Mouse (Mus musculus) neural tube, embryonic 15.5 days (tissue): ENCODE measurements around the gene Chit1. TPM values are rescaled to one million over a fixed set of nuclear protein-coding genes. Genes with fewer than 3 reads are reported as not detected.

Experiments
- ATAC-seq: fragments of 200-750 bp; cut with Nextera tagmentation; 2 replicates; pipeline ENCODE4 v1.8.0; 2017; ENCODE audit warnings: mild to moderate bottlenecking, moderate TSS enrichment, moderate library complexity; ENCODE audit not compliant: low FRiP score
- H3K27ac ChIP-seq: fragments of 300-500 bp; sonication (generic); replicated peaks from 2 replicates; pipeline ENCODE4 v1.5.1; 2015; ENCODE audit warnings: mild to moderate bottlenecking, inconsistent platforms
- H3K27me3 ChIP-seq: fragments of 300-500 bp; sonication (generic); replicated peaks from 2 replicates; pipeline ENCODE4 v1.6.1; 2015; ENCODE audit warnings: inconsistent platforms
- H3K36me3 ChIP-seq: fragments of 300-500 bp; sonication (generic); 2 replicates; pipeline ENCODE4 v1.6.1; 2015; ENCODE audit warnings: inconsistent platforms
- H3K4me1 ChIP-seq: fragments of 300-500 bp; sonication (generic); 2 replicates; pipeline ENCODE4 v1.6.1; 2015; ENCODE audit warnings: inconsistent platforms
- H3K4me2 ChIP-seq: fragments of 300-500 bp; sonication (generic); 2 replicates; pipeline ENCODE4 v1.6.1; 2015; ENCODE audit warnings: inconsistent platforms, mild to moderate bottlenecking, moderate library complexity
- H3K4me3 ChIP-seq: fragments of 300-500 bp; sonication (generic); replicated peaks from 2 replicates; pipeline ENCODE4 v1.5.1; 2015; ENCODE audit warnings: mild to moderate bottlenecking, inconsistent platforms
- H3K9ac ChIP-seq: fragments of 300-500 bp; sonication (generic); replicated peaks from 2 replicates; pipeline ENCODE4 v1.6.1; 2015; ENCODE audit warnings: mild to moderate bottlenecking, inconsistent platforms
- H3K9me3 ChIP-seq: fragments of 300-500 bp; sonication (generic); replicated peaks from 2 replicates; pipeline ENCODE4 v1.6.1; 2016; ENCODE audit warnings: inconsistent platforms
- WGBS: fragments of 180-500 bp; shearing (Covaris S2); methylation state at CpG from one replicate; pipeline ENCODE4 v1.1.7; 2015; ENCODE audit warnings: mixed read lengths; 5-methylcytosine and 5-hydroxymethylcytosine counted together
- polyA plus RNA-seq: library from polyadenylated mRNA; unstranded; fragments of >200 nt; fragmentation: Nextera tagmentation; extraction: Ambion mirVana; gene quantifications from 2 replicates; pipeline ENCODE4 v1.2.1, GENCODE M21; 2015

Chit1 gene
- polyA plus RNA-seq, 1 experiment from 2014 or later: 0.87 TPM

GRCm38 (mm10) chr1:134095033-134095612, 15.9 kb upstream of the Chit1 start:
- no peak for ATAC-seq
- H3K27ac ChIP-seq: no peak overlapping the region
- WGBS: 68% methylated on average over 7 of the region's 7 CpGs

DNA sequence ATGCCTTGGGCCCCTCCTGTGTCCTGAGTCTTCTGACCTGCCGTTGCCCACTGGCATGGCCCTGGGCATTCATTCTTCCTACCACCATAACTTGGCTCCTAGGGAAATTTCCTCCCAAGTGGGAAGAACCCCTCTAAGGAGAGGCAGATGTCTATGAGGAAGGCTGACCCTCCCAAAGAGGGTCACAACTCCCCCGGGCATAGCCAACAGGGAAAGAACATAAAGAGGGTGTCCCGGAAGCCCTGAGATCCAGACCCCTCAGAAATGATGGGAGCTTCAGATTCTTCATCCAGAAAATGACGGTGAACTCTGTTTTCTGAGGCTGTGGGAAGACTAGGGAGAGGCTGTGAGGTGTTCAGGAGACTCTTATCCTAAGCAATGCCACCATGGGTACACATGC, 15.3 kb upstream of the Chit1 start:
- no peak for ATAC-seq
- Histone ChIP-seq H3K27ac (peak overlapping the region; percentile 60; the same call in 1 of the 2 replicates), H3K36me3 (no peaks in the 10 kb centered on the region), H3K9ac (no peak overlapping the region), H3K4me1 (peaks cover 56% of the 10 kb centered on the region), H3K9me3 (no peaks in the 10 kb centered on the region), H3K4me3 (no peak overlapping the region), H3K27me3 (no peaks in the 10 kb centered on the region), H3K4me2 (peak overlapping the region; percentile 5; the same call in 1 of the 2 replicates)
- 73% methylated on average over 4 of the region's 4 CpGs for WGBS

More at GRCm38 (mm10) chr1:134095033-134095612, 15.9 kb upstream of the Chit1 start:
- Histone ChIP-seq H3K9me3 (no peaks in the 10 kb centered on the region), H3K27me3 (no peaks in the 10 kb centered on the region), H3K9ac (no peak overlapping the region), H3K4me3 (no peak overlapping the region), H3K4me2 (no peak overlapping the region), H3K4me1 (peaks cover 56% of the 10 kb centered on the region), H3K36me3 (no peaks in the 10 kb centered on the region)

DNA sequence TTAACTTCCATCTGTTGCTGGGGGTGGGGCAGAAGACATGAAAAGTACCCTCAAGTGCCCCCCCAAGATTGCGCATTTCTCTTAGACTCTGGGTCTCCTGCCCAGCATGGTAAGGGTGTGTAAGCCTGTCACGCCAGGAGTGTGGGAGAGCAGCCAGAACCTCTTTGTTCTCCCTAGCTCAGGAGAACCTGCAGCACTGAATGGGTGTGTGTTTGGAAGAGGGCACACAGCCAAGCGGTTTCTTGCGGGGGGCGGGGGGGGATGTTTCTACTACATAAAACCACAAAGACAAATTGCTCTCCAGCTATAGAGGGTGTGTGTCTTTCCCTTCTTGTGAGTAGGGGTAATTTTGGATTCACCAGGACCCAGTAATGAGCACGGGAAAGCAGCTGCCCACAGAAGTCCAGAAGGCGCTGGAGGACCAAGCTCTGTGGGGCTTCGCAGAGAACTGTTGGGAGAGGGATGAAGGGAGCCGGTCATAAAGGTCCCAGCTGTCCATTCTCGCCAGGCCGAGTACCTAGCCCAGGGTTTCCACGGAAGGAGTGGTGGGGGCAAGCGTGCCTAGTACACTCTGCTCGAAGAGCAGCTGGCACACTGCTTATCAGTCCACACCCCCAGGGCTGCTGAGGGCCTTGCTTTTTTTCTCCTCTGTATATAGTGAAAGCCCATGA, 14.6 kb upstream of the Chit1 start:
- Histone ChIP-seq H3K27me3 (no peaks in the 10 kb centered on the region), H3K9ac (no peak overlapping the region), H3K4me2 (peak overlapping the region; percentile 5; the same call in 1 of the 2 replicates), H3K4me1 (peaks cover 56% of the 10 kb centered on the region), H3K36me3 (no peaks in the 10 kb centered on the region), H3K27ac (peak overlapping the region; percentile 78), H3K4me3 (no peak overlapping the region), H3K9me3 (no peaks in the 10 kb centered on the region)
- WGBS: 13% methylated on average over 14 of the region's 14 CpGs
- ATAC-seq: peak; percentile 48; the same call in 1 of the 2 replicates

GRCm38 (mm10) chr1:134097080-134097855, 13.8 kb upstream of the Chit1 start:
- ATAC-seq: no peak
- Histone ChIP-seq H3K9ac (no peak overlapping the region), H3K4me1 (peaks cover 55% of the 10 kb centered on the region), H3K4me2 (no peak overlapping the region), H3K9me3 (no peaks in the 10 kb centered on the region), H3K27me3 (no peaks in the 10 kb centered on the region), H3K4me3 (no peak overlapping the region), H3K36me3 (no peaks in the 10 kb centered on the region), H3K27ac (peak overlapping the region; percentile 78)
- 80% methylated on average over 7 of the region's 7 CpGs for WGBS

DNA sequence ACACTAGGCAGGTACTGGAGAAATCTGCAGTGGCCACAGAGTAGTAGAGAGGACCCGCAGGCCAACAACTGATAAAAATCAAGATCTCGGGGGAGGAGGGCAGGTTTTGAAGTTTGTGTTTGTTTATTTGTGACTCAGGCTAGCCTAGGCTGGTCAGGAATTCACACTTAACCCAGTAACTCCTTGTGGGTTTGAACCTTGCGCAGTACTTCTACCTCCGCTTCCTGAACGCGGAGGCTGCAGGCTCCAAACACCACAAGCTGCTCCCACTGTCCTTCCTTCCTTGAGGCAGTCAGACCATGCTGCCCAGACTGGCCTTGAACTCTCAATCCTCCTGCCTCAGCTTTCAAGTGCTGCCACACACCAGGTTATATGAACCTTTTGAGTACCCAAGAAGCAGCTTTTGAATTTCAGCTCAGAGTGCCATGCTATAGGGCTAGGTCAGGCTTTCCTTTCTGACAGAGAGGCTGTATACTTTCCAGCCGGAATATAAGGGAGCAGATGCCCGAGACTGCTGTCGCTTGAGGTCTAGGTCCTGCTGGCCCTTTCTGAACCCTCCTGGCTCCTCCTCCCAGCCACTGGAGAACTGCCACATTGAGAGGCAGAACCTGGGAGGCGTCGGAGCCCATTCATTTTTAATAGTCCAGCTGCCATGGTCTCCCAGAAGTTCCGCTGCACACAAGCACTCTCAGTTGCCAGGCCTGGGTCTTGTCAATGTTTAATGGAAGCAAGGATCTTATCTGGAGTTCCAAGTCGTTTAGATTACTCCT, 12.9 kb upstream of the Chit1 start:
- H3K27ac ChIP-seq: peak overlapping the region; percentile 76
- H3K9ac ChIP-seq: no peak overlapping the region
- H3K4me2 ChIP-seq: peak overlapping the region; percentile 76
- H3K27me3 ChIP-seq: no peaks in the 10 kb centered on the region
- ATAC-seq: no peak
- H3K36me3 ChIP-seq: no peaks in the 10 kb centered on the region
- 58% methylated on average over 13 of the region's 13 CpGs for WGBS
- no peaks in the 10 kb centered on the region for H3K9me3 ChIP-seq
- H3K4me3 ChIP-seq: no peak overlapping the region
- H3K4me1 ChIP-seq: peaks cover 47% of the 10 kb centered on the region

- no peaks in the 10 kb centered on the region for H3K9me3 ChIP-seq
- H3K9ac ChIP-seq: peak overlapping the region; percentile 47
- H3K27ac ChIP-seq: peak overlapping the region; percentile 78
- H3K4me3 ChIP-seq: peak overlapping the region; percentile 43
- peaks cover 43% of the 10 kb centered on the region for H3K4me1 ChIP-seq
- no peaks in the 10 kb centered on the region for H3K27me3 ChIP-seq
- no peaks in the 10 kb centered on the region for H3K36me3 ChIP-seq
- peak overlapping the region; percentile 76 for H3K4me2 ChIP-seq
- WGBS: 11% methylated on average over 17 of the region's 17 CpGs
- peak; percentile 76 for ATAC-seq
Observed at GRCm38 (mm10) chr1:134098726-134099515, 12.1 kb upstream of the Chit1 start.

DNA sequence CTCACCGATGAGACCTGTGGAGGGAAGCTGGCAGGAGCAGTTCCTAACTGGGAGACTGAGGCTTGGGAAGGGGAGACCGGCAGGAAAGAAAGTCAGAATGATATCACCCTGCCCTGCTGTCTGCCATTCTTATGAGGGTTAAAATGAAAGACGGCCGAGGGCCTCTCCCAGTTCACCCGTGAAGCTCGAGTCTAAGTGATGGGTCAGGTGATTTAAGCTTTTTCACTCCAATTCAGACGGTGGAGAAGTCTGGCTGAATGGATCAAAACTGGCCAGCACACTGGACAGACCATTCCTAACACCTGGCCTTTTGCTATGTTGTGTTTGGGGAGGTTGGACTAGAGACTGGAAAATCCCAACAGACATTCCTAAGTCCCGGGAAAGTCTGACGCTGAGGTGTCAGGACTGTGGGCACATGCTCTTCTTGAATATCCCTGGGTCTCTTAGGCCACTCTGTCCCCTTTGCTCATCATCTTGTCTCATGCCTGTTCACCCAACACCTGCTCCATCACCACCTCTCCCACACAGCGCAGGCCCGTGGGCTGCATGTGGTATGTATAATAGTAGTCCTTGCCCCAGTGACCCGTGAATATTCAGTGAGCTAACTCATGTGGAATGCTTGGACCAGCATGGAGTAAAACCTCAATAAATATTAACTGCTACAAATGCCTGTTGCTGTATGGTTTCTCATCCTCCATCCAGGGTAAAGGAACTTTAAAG, 11.4 kb upstream of the Chit1 start:
- 0 out of 2 replicates have a peak, but pooled peaks have one; percentile 2 for ATAC-seq
- peak overlapping the region; percentile 76 for H3K4me2 ChIP-seq

GRCm38 (mm10) chr1:134100401-134100800, 10.6 kb upstream of the Chit1 start:
- 78% methylated on average over 5 of the region's 5 CpGs for WGBS
- no peaks in the 10 kb centered on the region for H3K36me3 ChIP-seq
- no peaks in the 10 kb centered on the region for H3K27me3 ChIP-seq
- H3K4me1 ChIP-seq: peaks cover 41% of the 10 kb centered on the region
- no peaks in the 10 kb centered on the region for H3K9me3 ChIP-seq
- H3K4me2 ChIP-seq: no peak overlapping the region
- no peak overlapping the region for H3K4me3 ChIP-seq
- H3K9ac ChIP-seq: no peak overlapping the region
- no peak for ATAC-seq
- no peak overlapping the region for H3K27ac ChIP-seq

More for the DNA sequence above, 11.4 kb upstream of the Chit1 start:
- Histone ChIP-seq H3K9me3 (no peaks in the 10 kb centered on the region), H3K4me3 (peak overlapping the region; percentile 43), H3K27me3 (no peaks in the 10 kb centered on the region), H3K9ac (peak overlapping the region; percentile 47), H3K27ac (peak overlapping the region; percentile 78), H3K4me1 (peaks cover 41% of the 10 kb centered on the region), H3K36me3 (no peaks in the 10 kb centered on the region)
- 27% methylated on average over 12 of the region's 12 CpGs for WGBS

DNA sequence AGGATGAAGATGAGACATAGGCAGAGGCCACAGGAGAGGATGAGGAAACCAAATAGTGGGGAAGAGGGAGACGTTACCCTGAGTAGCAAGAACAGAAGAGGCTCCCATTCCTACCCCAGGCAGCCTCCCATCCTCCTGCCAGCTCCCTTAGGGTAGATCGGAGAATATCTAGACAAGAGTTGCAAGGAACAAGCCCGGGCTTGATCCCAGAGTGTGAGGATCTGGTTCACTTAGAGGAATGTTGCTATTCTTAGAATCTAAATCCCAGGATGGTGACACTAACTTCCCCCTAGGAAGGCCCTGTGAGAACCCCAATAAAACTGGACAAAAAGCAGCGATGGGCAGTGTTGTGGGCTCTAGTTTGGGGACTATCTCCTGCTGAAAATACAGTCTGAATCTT, 10.1 kb upstream of the Chit1 start:
- Histone ChIP-seq H3K27me3 (no peaks in the 10 kb centered on the region), H3K4me2 (no peak overlapping the region), H3K4me3 (no peak overlapping the region), H3K9me3 (no peaks in the 10 kb centered on the region), H3K27ac (no peak overlapping the region), H3K4me1 (peaks cover 37% of the 10 kb centered on the region), H3K9ac (no peak overlapping the region), H3K36me3 (no peaks in the 10 kb centered on the region)
- 84% methylated on average over 4 of the region's 4 CpGs for WGBS
- no peak for ATAC-seq

- Histone ChIP-seq H3K9ac (no peak overlapping the region), H3K27ac (no peak overlapping the region), H3K36me3 (no peaks in the 10 kb centered on the region), H3K9me3 (no peaks in the 10 kb centered on the region), H3K4me3 (no peak overlapping the region), H3K27me3 (no peaks in the 10 kb centered on the region), H3K4me1 (peaks cover 31% of the 10 kb centered on the region), H3K4me2 (no peak overlapping the region)
- ATAC-seq: no peak
- 72% methylated on average over 3 of the region's 3 CpGs for WGBS
Observed at GRCm38 (mm10) chr1:134101593-134101992, 9.4 kb upstream of the Chit1 start.
